In the genomic region with DNA sequence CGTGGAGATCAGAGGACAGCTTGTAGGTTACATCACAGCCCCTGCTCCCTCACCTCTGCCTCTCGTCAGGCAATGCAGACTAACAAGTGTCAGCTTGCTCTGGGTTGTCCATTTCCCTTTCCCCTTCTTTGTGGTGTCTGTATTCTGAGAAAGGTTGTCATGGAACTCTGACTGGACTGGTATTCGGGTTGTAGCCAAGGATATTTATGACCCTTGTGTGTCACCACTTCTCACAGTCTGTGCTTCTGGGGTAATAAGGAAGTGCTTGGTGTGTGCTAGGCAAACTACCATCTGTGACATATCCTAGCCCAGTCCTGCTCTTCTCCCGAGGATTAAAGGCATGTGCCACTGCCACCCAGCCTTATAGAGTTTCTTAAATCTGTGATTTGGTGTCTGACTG, we compare ENCODE assay signal across 21 mouse cellular contexts.
"Had no signal": no experiment of that assay in that cellular context is flagged by ENCODE, and none has a peak within 500 bp of the region (broad histone marks: within the 10 kb centered on the region; RNA-seq: fewer than 3 reads in every experiment).

No protein-coding gene starts in this region.

- H3K9me3 ChIP-seq: kidney, embryonic 15.5 days; limb, embryonic 12.5 days; limb, embryonic 15.5 days; midbrain, embryonic 12.5 days; midbrain, embryonic 15.5 days; neural tube, embryonic 12.5 days; neural tube, embryonic 15.5 days; stomach, embryonic 15.5 days had no signal

- H3K27ac ChIP-seq: kidney, embryonic 15.5 days; limb, embryonic 12.5 days; limb, embryonic 15.5 days; liver, embryonic 14.5 days; midbrain, embryonic 12.5 days; midbrain, embryonic 15.5 days; neural tube, embryonic 12.5 days; neural tube, embryonic 15.5 days; stomach, embryonic 15.5 days had no signal

- H3K9ac ChIP-seq: kidney, embryonic 15.5 days; limb, embryonic 12.5 days; limb, embryonic 15.5 days; liver, embryonic 14.5 days; liver, postnatal 0 days; lung, embryonic 14.5 days; midbrain, embryonic 12.5 days; midbrain, embryonic 15.5 days; neural tube, embryonic 12.5 days; neural tube, embryonic 15.5 days; stomach, embryonic 15.5 days had no signal

- ATAC-seq: liver, postnatal 0 days; lung, postnatal 0 days; midbrain, embryonic 15.5 days had no signal

- DNase-seq: kidney, adult 8-10 months; kidney, postnatal 10 days; kidney, postnatal 36 days; left cerebral cortex, postnatal 4 days; liver, postnatal 0 days; lung, embryonic 14.5 days; lung, postnatal 36 days; right cerebral cortex, postnatal 25 days; spleen, adult 18-20 months; thymus, postnatal 25 days had no signal

- H3K4me1 ChIP-seq: kidney, embryonic 15.5 days; limb, embryonic 12.5 days; limb, embryonic 15.5 days; midbrain, embryonic 12.5 days; midbrain, embryonic 15.5 days; neural tube, embryonic 12.5 days; neural tube, embryonic 15.5 days; stomach, embryonic 15.5 days had no signal

- H3K4me2 ChIP-seq: kidney, embryonic 15.5 days; limb, embryonic 12.5 days; limb, embryonic 15.5 days; liver, embryonic 11.5 days; lung, embryonic 14.5 days; midbrain, embryonic 12.5 days; midbrain, embryonic 15.5 days; neural tube, embryonic 12.5 days; neural tube, embryonic 15.5 days; stomach, embryonic 15.5 days had no signal

- H3K27me3 ChIP-seq: kidney, embryonic 15.5 days; limb, embryonic 12.5 days; limb, embryonic 15.5 days; midbrain, embryonic 12.5 days; midbrain, embryonic 15.5 days; neural tube, embryonic 12.5 days; neural tube, embryonic 15.5 days; stomach, embryonic 15.5 days had no signal

- H3K4me3 ChIP-seq: kidney, embryonic 15.5 days; limb, embryonic 12.5 days; limb, embryonic 15.5 days; midbrain, embryonic 12.5 days; midbrain, embryonic 15.5 days; neural tube, embryonic 12.5 days; neural tube, embryonic 15.5 days; stomach, embryonic 15.5 days had no signal
